Mouse (Mus musculus): ENCODE data around the gene Cebpb. TPM values are rescaled to one million over a fixed set of nuclear protein-coding genes. Genes with fewer than 3 reads are reported as not detected.
A peak's percentile ranks its signal among the peaks of the same experiment; 100 is the strongest.

Cebpb gene
- total RNA-seq, 1 experiment from 2014 or later: 6.5 TPM

DNA sequence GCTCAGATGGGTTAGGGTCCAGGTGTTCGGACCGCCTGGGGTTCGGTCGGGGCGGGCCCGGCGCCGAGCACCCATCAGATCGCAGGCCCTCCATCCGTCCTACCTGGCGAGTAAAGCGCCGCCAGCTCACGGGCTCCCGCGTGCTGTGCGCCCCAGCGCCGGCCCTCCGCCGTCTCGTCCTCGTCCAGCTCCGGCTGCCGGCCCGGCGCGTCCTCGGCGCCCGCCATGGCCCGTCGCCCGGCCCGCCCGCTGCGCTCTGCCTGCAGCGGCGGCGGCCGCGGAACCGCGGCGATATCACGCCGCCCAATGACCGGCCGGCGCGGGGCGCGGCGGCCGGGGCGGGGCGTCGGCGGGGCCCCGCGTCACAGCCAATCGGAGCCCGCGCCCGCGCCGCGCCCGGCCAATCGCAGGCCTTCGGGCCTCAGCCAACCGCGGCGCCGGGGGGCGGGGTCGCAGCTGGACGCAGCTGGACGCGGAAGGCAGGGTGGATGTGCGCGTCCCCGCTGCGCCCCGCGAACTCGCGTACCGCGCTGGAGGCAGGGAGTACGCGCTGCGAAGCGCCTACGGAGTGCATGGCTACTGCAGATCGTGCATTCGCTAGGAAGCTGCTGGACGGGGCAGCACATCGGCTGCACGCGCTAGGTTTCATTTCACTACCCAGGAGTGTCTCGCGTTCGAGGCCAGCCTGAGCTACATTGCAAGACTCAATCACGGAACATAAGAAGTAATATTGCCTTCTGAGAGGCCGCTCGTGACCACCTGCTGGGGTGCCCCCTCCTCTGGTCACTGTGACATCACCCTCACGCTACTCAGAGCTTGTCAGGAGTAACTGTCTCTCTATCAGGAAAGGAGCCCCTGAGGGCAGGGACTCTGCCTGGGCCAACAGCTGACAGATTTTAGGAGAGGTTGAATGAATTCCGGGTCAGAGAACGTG lies 27.2 kb upstream of the Cebpb start, which contains the start of gene Gm20431:
Gm20431 (minus strand) TSS at position 227 of the 934 bp plus-strand sequence.
- ATAC-seq (replicated peaks; ENCODE audit: low read depth, poor library complexity, severe bottlenecking): peak; percentile 77

- ATAC-seq (replicated peaks; ENCODE audit: low read depth, poor library complexity, severe bottlenecking): no peak
Observed at GRCm38 (mm10) chr2:167662713-167663112, 26.0 kb upstream of the Cebpb start.

DNA sequence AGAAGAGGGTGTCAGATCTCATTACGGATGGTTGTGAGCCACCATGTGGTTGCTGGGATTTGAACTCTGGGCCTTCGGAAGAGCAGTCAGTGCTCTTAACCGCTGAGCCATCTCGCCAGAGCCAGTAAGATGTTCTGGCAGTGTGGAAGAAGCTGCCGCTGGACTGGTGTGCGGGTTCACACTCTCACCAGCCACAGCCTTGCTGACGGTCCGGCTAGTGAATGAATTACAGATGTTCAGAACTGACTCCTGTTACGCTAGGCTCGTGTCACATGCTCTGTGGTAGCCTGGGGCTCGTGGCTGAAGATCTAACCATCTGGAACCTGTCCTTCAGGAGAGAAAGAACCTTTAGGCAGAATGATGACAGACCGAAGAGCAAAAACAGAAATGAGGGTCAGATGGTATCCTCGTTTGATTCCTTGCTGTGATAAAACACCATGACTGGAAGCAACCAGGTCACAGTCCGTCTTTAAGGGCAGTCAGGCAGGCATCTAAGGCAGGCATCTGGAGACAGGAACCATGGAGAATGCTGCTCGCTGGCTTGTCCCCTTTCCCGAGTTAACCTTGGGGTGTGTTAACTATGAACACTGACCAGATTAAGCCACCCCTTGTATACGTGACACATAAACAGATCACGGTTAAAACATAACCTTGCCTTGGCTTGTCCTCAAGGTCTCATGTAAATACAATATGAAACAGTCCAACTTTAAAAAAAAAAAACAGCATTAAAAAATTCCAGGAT lies 22.6 kb upstream of the Cebpb start:
- ATAC-seq (replicated peaks; ENCODE audit: low read depth, poor library complexity, severe bottlenecking): no peak

- no peak for ATAC-seq (replicated peaks; ENCODE audit: low read depth, poor library complexity, severe bottlenecking)
Observed at GRCm38 (mm10) chr2:167668426-167668825, 20.3 kb upstream of the Cebpb start.

DNA sequence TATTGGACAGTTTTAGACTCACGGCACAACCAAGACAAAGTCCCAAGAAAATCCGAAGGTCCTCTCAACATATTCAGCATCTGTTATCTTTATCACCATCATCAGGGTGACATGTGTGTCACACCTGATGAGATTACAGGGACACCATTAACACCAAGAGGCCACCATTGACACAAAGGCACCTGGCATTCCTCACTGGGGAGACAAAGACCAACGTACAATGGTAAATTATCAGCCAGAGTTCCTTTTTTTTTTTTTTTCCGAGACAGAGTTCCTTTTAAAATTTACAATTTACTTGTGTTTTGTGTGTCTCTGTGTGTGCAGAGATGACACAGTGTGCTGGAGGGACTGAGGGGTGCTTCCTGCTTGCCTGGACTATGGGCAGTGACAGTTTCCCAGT lies 19.3 kb upstream of the Cebpb start:
- no peak for ATAC-seq (replicated peaks; ENCODE audit: low read depth, poor library complexity, severe bottlenecking)

DNA sequence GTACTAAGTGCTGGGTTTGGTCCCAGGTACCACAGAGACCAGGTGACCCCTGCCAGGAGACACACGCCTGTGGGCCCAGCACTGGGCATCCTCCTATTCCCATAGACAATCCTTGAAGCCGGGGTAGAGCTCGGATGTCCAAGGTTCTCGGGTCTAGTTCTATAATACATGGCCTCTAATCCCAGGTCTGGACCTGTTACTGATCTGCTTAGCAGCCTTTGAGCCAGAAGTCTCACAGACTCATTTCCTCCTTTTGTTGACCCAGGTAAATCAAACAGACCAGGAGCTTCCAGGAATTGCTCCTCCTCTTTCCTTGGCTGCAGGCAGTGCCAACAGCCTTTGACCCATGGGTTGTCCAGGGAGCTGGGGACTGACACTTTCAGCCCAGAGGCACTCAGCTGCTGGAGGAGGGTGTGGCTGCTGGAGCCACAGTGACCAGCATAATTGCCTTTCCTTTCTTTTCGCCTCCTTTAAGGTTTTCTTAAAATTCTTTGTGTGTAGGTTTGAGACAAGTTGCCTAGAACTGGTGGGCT lies 17.5 kb upstream of the Cebpb start:
- no peak for ATAC-seq (replicated peaks; ENCODE audit: low read depth, poor library complexity, severe bottlenecking)

- ATAC-seq (replicated peaks; ENCODE audit: low read depth, poor library complexity, severe bottlenecking): peak; percentile 64
Observed at GRCm38 (mm10) chr2:167672212-167672685, 16.5 kb upstream of the Cebpb start.

- ATAC-seq (replicated peaks; ENCODE audit: low read depth, poor library complexity, severe bottlenecking): peak; percentile 62
Observed at GRCm38 (mm10) chr2:167675120-167675909, 13.4 kb upstream of the Cebpb start.

GRCm38 (mm10) chr2:167678600-167678999 lies 10.1 kb upstream of the Cebpb start:
- ATAC-seq (replicated peaks; ENCODE audit: low read depth, poor library complexity, severe bottlenecking): no peak

- ATAC-seq (replicated peaks; ENCODE audit: low read depth, poor library complexity, severe bottlenecking): peak; percentile 78
Observed at GRCm38 (mm10) chr2:167679902-167680430, 8.7 kb upstream of the Cebpb start.

GRCm38 (mm10) chr2:167680657-167681056 lies 8.1 kb upstream of the Cebpb start:
- peak; percentile 37; the same call in 1 of the 2 replicates for ATAC-seq (replicated peaks; ENCODE audit: low read depth, poor library complexity, severe bottlenecking)

- ATAC-seq (replicated peaks; ENCODE audit: low read depth, poor library complexity, severe bottlenecking): no peak
Observed at GRCm38 (mm10) chr2:167683721-167684120, 5.0 kb upstream of the Cebpb start.

DNA sequence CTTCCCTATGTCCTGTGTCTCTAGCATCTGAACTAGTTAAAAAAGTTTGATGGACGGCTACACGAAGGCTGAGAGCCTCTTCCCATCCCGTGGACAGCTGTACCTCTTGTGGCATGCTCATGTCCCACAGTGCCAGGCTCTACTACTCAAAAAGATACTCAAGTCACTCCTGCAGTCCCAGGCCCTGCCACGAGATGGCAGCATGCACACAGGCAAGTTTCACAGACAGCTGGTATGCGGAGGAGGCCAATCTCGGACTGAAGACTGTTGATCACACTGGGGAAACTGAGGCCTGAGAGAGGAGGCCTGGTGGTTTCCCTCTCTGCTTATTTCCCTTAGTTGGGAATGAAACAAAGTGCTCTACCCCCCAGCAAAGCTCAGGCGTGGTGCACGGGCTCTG lies 3.6 kb upstream of the Cebpb start:
- ATAC-seq (replicated peaks; ENCODE audit: low read depth, poor library complexity, severe bottlenecking): peak; percentile 50

GRCm38 (mm10) chr2:167685865-167686264 lies 2.9 kb upstream of the Cebpb start:
- ATAC-seq (replicated peaks; ENCODE audit: low read depth, poor library complexity, severe bottlenecking): no peak

GRCm38 (mm10) chr2:167686382-167687249 lies 2.1 kb upstream of the Cebpb start:
- peak; percentile 21; the same call in 1 of the 2 replicates for ATAC-seq (replicated peaks; ENCODE audit: low read depth, poor library complexity, severe bottlenecking)

- no peak for ATAC-seq (replicated peaks; ENCODE audit: low read depth, poor library complexity, severe bottlenecking)
Observed at GRCm38 (mm10) chr2:167687250-167687586, 1.5 kb upstream of the Cebpb start.

DNA sequence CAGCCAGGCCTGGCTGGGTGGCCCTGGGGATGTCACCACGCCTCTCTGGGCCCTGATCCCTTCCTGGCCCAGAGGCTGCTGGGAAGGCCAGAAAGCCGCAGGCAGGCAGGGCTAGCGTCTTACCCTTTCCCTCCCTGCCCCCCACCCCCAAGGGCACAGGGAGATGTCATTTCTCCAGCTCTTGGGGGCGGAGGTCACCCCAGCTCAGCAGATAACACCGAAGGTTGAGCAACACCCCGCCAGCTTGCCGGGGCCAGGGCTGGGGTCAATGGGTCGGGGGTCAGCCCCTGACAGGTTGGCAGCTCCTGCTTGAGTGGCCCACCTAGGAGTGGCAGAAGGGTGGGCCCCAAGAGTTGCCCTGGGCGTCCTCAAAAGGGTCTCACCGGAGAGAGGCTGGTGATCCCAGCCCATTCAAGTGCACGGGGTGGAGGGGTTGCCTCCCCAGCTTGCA lies 1.0 kb upstream of the Cebpb start:
- ATAC-seq (replicated peaks; ENCODE audit: low read depth, poor library complexity, severe bottlenecking): no peak

DNA sequence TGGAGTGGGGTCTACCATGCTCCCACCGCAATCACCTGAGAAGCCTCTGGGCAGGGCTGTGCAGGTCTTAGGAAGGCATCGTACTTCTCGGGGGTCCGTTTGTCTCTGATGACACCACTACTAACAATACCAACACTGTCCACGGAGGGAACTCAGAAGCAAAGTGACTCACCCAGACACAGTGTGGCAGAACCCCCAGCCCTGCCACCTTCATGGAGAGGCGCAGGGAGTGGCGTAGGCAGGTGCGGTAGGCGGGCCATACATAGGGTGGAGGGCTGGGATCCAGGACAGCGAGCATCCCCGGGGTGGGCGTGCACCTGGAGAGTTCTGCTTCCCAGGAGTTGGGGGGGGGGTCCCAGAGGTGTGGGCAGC lies 603 bp upstream of the Cebpb start:
- ATAC-seq (replicated peaks; ENCODE audit: low read depth, poor library complexity, severe bottlenecking): no peak

All from common myeloid progenitor, adult 5-6 weeks (primary cell).